Mouse (Mus musculus) cerebellum, adult 2 months (tissue): ENCODE data around the gene Ap1m1.

ENCODE experiments used
- CTCF ChIP-seq: fragments of 200-500 bp; IDR thresholded peaks from 2 replicates; pipeline ENCODE4 v1.5.1; 2011; ENCODE audit warnings: low read depth, mild to moderate bottlenecking, control low read depth, low read length, moderate library complexity, borderline replicate concordance; ENCODE audit not compliant: insufficient read depth
- POLR2A ChIP-seq: fragments of 200-500 bp; IDR thresholded peaks from 2 replicates; pipeline ENCODE4 v1.6.1; 2011; ENCODE audit warnings: low read length, control low read depth, borderline replicate concordance; ENCODE audit not compliant: insufficient read depth

DNA sequence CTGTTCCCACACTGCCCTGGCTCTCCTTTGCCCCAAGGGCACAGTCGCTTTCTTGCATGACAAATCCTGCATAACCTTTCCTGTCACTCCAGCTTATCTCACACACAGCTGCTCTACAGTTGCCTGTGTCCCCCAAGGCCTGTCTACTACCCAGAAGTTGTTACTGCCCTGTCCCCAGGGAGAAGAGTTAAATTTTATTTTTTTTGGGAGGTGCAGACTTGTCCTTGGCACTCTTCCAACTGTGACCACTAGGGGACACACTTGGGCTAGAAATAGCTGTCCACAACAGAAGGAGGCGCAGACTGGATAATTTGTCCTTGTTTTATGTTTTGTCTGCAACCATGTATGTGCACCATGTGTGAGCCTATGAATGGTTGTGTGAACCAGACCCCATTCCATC, 21.2 kb downstream of the Ap1m1 start:
- TF ChIP-seq CTCF (peak; percentile 71), POLR2A (no peak)
